Mouse (Mus musculus) right cerebral cortex, adult 18-20 months (tissue): ENCODE data around the gene Gm45717.

ENCODE experiments used
- DNase-seq: peaks from one replicate; pipeline ENCODE4 v3.0.0; 2022; ENCODE audit warnings: mixed read lengths

Gm45717 gene

GRCm38 (mm10) chr7:140967862-140968591 is 12.3 kb upstream of the Gm45717 start:
- DNase-seq = no peak

- DNase-seq = no peak
These were observed 11.2 kb upstream of the Gm45717 start, which contains the start of gene Ifitm1 for GRCm38 (mm10) chr7:140966921-140967320. Gene Ifitm1, plus strand, starts transcription at chr7:140967221.

GRCm38 (mm10) chr7:140962733-140963132 is 7.0 kb upstream of the Gm45717 start:
- no peak for DNase-seq

- DNase-seq = no peak
These were observed 5.7 kb upstream of the Gm45717 start for GRCm38 (mm10) chr7:140961416-140961815.

GRCm38 (mm10) chr7:140960026-140960425 is 4.3 kb upstream of the Gm45717 start:
- DNase-seq = no peak

- DNase-seq = peak; percentile 17
These were observed 3.6 kb upstream of the Gm45717 start for GRCm38 (mm10) chr7:140959181-140959901.

- no peak for DNase-seq
These were observed 776 bp upstream of the Gm45717 start for GRCm38 (mm10) chr7:140956556-140956869.

- no peak for DNase-seq
These were observed 395 bp downstream of the Gm45717 start for GRCm38 (mm10) chr7:140955342-140955741.

GRCm38 (mm10) chr7:140954733-140955071 is 1.0 kb downstream of the Gm45717 start:
- no peak for DNase-seq

GRCm38 (mm10) chr7:140953800-140954732 is 1.7 kb downstream of the Gm45717 start:
- no peak for DNase-seq

- DNase-seq = no peak
These were observed 2.6 kb downstream of the Gm45717 start for GRCm38 (mm10) chr7:140953133-140953532.

GRCm38 (mm10) chr7:140952441-140952840 is 3.3 kb downstream of the Gm45717 start:
- no peak for DNase-seq

- DNase-seq = no peak
These were observed 4.0 kb downstream of the Gm45717 start for GRCm38 (mm10) chr7:140951765-140952164.

GRCm38 (mm10) chr7:140951051-140951450 is 4.7 kb downstream of the Gm45717 start:
- no peak for DNase-seq

GRCm38 (mm10) chr7:140949824-140950530 is 5.8 kb downstream of the Gm45717 start, which contains the start of gene Ifitm5:
Gene Ifitm5, minus strand, starts transcription at chr7:140950291.
- no peak for DNase-seq

GRCm38 (mm10) chr7:140949255-140949654 is 6.5 kb downstream of the Gm45717 start:
- DNase-seq = no peak

- no peak for DNase-seq
These were observed 7.6 kb downstream of the Gm45717 start for GRCm38 (mm10) chr7:140948161-140948560.

GRCm38 (mm10) chr7:140946980-140947379 is 8.8 kb downstream of the Gm45717 start:
- no peak for DNase-seq

GRCm38 (mm10) chr7:140946311-140946710 is 9.4 kb downstream of the Gm45717 start:
- DNase-seq = no peak

- DNase-seq = no peak
These were observed 10.5 kb downstream of the Gm45717 start for GRCm38 (mm10) chr7:140945247-140945646.

- DNase-seq = no peak
These were observed 11.5 kb downstream of the Gm45717 start for GRCm38 (mm10) chr7:140944236-140944635.

- DNase-seq = no peak
These were observed 12.4 kb downstream of the Gm45717 start for GRCm38 (mm10) chr7:140943356-140943755.

GRCm38 (mm10) chr7:140942811-140943210 is 12.9 kb downstream of the Gm45717 start:
- no peak for DNase-seq
